Mouse (Mus musculus): ENCODE measurements around the gene Slc38a9.

GRCm38 (mm10) chr13:112755507-112756010 lies 95.0 kb downstream of the Slc38a9 start:
- TF ChIP-seq CTCF (IDR thresholded peaks at IDR 0.05; ENCODE audit: borderline replicate concordance, control insufficient read depth, extremely low read depth, insufficient read depth, low read length, poor library complexity): no peak
- no peak for TF ChIP-seq POLR2A (IDR thresholded peaks at IDR 0.05; ENCODE audit: control insufficient read depth, extremely low read depth, insufficient read depth, low read length, poor library complexity)
